Mouse (Mus musculus): ENCODE data around the gene Spag7.

DNA sequence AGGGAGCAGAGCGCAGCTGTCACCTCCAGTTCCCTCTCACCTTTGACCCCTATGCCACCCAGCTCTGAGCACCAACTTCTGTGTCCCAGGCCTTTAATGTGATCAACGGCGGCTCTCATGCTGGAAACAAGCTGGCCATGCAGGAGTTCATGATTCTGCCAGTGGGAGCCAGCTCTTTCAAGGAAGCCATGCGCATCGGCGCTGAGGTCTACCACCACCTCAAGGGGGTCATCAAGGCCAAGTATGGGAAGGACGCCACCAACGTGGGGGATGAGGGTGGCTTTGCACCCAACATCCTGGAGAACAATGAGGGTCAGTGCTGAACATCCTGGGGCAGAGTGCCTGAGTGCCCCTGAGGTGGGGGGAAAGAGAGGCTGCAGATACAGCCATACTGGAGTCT is 8.6 kb downstream of the Spag7 start:
- no peak for TF ChIP-seq POLR2A (IDR thresholded peaks at IDR 0.05; ENCODE audit: insufficient read depth, low read length)
- TF ChIP-seq CTCF (IDR thresholded peaks at IDR 0.05; ENCODE audit: low read depth, low read length) = no peak
- no peak for TF ChIP-seq EP300 (IDR thresholded peaks at IDR 0.05; ENCODE audit: insufficient read depth, low read depth, low read length)
